Mouse (Mus musculus): ENCODE results near the gene Kap. TPM values are rescaled to one million over a fixed set of nuclear protein-coding genes. Genes with fewer than 3 reads are reported as not detected.

Gene Kap
- polyA plus RNA-seq (2017; shearing (Covaris generic)): 0.89 TPM

DNA sequence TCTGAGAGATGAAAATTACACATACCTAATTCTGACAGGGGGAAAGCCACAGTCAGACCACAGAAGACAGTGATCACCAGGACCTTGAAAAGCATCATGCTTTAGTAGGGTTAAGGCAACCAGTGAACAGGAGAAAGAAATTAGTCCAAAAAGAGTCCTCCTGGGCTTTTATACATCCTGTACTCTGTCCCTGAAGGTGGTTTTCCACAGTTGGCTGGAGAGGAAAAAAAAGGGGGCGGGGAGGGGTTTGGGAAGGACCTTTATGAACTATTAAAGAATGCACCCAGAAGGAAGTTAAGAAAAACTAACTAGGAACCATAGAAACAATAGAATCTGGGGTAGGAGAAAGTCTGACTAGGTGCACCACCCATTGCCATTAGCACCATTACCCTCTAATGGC lies at the start of gene Kap:
Gene Kap, minus strand, starts transcription at position 237 of the 400 bp plus-strand sequence.

Other genes starting within 250 kb of the Kap start
- 65.1 TPM for gene Etv6, start 181.9 kb upstream of the Kap start, polyA plus RNA-seq (2017; shearing (Covaris generic))